Mouse (Mus musculus) liver (tissue): ENCODE measurements at regions not wholly inside any gene's neighbourhood (a gene's known extent, or its start where the extent isn't known, plus 50 kb on each side); places are given as distances from the start of the nearest gene placed in this dataset.
"Not testable (repeated sequence)": the region's sequence is repeated elsewhere in the genome, so short reads cannot be mapped to it uniquely, and the experiment has no call there.

ENCODE experiments used
- DNase-seq: peaks from one replicate; pipeline ENCODE4 v3.0.0-alpha.2; 2020; ENCODE audit warnings: mixed read lengths

- no peak for DNase-seq
Observed at GRCm38 (mm10) chr5:3250273-3250672, 91.0 kb upstream of the Cdk6 start.

- DNase-seq, result no peak
Observed at GRCm38 (mm10) chr5:3260289-3260688, 81.0 kb upstream of the Cdk6 start.

- not testable (repeated sequence) for DNase-seq
Observed at GRCm38 (mm10) chr5:3264988-3265738, 76.1 kb upstream of the Cdk6 start.

- DNase-seq, result no peak
Observed at GRCm38 (mm10) chr5:3267021-3267420, 74.3 kb upstream of the Cdk6 start.

- DNase-seq, result no peak
Observed at GRCm38 (mm10) chr5:3269760-3270159, 71.5 kb upstream of the Cdk6 start.

GRCm38 (mm10) chr5:3273140-3273539 is 68.1 kb upstream of the Cdk6 start:
- not testable (repeated sequence) for DNase-seq

GRCm38 (mm10) chr5:3277241-3277640 is 64.0 kb upstream of the Cdk6 start:
- DNase-seq, result not testable (repeated sequence)

- not testable (repeated sequence) for DNase-seq
Observed at GRCm38 (mm10) chr5:3278956-3279355, 62.3 kb upstream of the Cdk6 start.

GRCm38 (mm10) chr5:3281911-3282506 is 59.3 kb upstream of the Cdk6 start:
- DNase-seq, result not testable (repeated sequence)

- DNase-seq, result no peak
Observed at GRCm38 (mm10) chr5:3283083-3283482, 58.2 kb upstream of the Cdk6 start.

GRCm38 (mm10) chr5:3284335-3284734 is 57.0 kb upstream of the Cdk6 start:
- DNase-seq, result not testable (repeated sequence)

GRCm38 (mm10) chr5:3289991-3290417 is 51.3 kb upstream of the Cdk6 start:
- not testable (repeated sequence) for DNase-seq
